Mouse (Mus musculus) neural tube, embryonic 12.5 days (tissue): Measurements from ENCODE around the gene Cdk5rap2. TPM values are rescaled to one million over a fixed set of nuclear protein-coding genes. Genes with fewer than 3 reads are reported as not detected.

Experiments
- ATAC-seq: fragments of 200-750 bp; cut with Nextera tagmentation; 2 replicates; pipeline ENCODE4 v1.8.0; 2017; ENCODE audit warnings: low read depth, mild to moderate bottlenecking, moderate TSS enrichment, moderate library complexity; ENCODE audit not compliant: low FRiP score
- H3K27ac ChIP-seq: fragments of 300-500 bp; sonication (generic); 2 replicates; pipeline ENCODE4 v1.5.1; 2016
- H3K27me3 ChIP-seq: fragments of 300-500 bp; sonication (generic); replicated peaks from 2 replicates; pipeline ENCODE4 v1.6.1; 2016; ENCODE audit warnings: mild to moderate bottlenecking
- H3K36me3 ChIP-seq: fragments of 300-500 bp; sonication (generic); 2 replicates; pipeline ENCODE4 v1.6.1; 2016; ENCODE audit warnings: mild to moderate bottlenecking
- H3K4me1 ChIP-seq: fragments of 300-500 bp; sonication (generic); 2 replicates; pipeline ENCODE4 v1.6.1; 2016
- H3K4me2 ChIP-seq: fragments of 300-500 bp; sonication (generic); replicated peaks from 2 replicates; pipeline ENCODE4 v1.6.1; 2016; ENCODE audit warnings: mild to moderate bottlenecking
- H3K4me3 ChIP-seq: fragments of 300-500 bp; sonication (generic); 2 replicates; pipeline ENCODE4 v1.5.1; 2016
- H3K9ac ChIP-seq: fragments of 300-500 bp; sonication (generic); 2 replicates; pipeline ENCODE4 v1.6.1; 2016; ENCODE audit warnings: mild to moderate bottlenecking
- H3K9me3 ChIP-seq: fragments of 300-500 bp; sonication (generic); 2 replicates; pipeline ENCODE4 v1.6.1; 2016; ENCODE audit warnings: mild to moderate bottlenecking
- WGBS: fragments of 180-500 bp; shearing (Covaris S2); methylation state at CpG from one replicate; pipeline ENCODE4 v1.1.7; 2016; 5-methylcytosine and 5-hydroxymethylcytosine counted together
- polyA plus RNA-seq: library from polyadenylated mRNA; unstranded; fragments of >200 nt; fragmentation: Nextera tagmentation; extraction: Ambion mirVana; gene quantifications from 2 replicates; pipeline ENCODE4 v1.2.1, GENCODE M21; 2016

Gene Cdk5rap2
- polyA plus RNA-seq, 1 experiment from 2014 or later: 19.9 TPM

DNA sequence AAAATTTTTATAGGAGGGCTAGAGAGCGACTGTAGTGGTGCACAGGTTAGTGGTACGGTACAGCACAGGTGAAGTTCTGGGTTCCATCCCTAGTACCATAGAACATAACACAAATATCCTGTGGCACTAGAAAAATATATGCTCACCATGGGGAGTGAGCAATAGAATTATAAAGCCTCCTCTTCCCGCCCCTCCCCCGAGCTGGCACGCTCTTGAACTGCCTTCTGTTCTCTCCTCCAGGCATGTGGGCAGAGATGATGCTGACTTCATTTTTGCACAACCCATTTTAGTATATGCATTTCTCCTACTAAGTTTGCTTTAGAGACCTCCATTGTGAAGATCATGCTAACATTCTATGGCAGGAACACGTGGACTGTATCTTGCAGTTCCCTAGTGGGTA is 152.0 kb downstream of the Cdk5rap2 start:
- Histone ChIP-seq H3K27ac (no peak overlapping the region), H3K4me3 (no peak overlapping the region), H3K27me3 (no peaks in the 10 kb centered on the region), H3K9me3 (no peaks in the 10 kb centered on the region), H3K9ac (no peak overlapping the region), H3K36me3 (peaks cover 28% of the 10 kb centered on the region), H3K4me2 (no peak overlapping the region), H3K4me1 (peaks cover 4% of the 10 kb centered on the region; the same call in 1 of the 2 replicates)
- ATAC-seq: no peak
- 85% methylated on average over 6 of the region's 6 CpGs for WGBS

DNA sequence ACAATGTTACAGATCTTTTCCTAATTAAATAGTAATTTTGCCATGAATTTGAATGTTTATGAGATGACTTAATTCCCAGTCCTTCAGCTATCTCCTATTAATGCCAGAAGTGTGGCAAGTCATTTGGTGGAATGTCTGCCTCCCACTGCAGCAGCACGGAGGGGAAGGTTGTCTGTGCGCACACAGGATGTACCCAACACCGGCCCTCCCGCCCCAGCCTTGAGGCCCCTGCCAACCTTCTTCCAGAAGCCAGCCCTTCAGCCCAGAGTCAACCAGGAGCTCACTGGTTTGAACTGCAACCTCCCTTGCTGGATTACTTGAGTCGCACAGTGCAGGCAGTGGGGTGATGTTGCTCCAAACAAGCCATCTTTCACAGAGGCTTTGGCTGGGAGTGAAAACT is 158.5 kb downstream of the Cdk5rap2 start:
- Histone ChIP-seq H3K4me2 (no peak overlapping the region), H3K36me3 (peaks cover 21% of the 10 kb centered on the region), H3K4me3 (no peak overlapping the region), H3K27ac (no peak overlapping the region), H3K4me1 (no peaks in the 10 kb centered on the region), H3K9ac (no peak overlapping the region), H3K9me3 (no peaks in the 10 kb centered on the region), H3K27me3 (no peaks in the 10 kb centered on the region)
- peak; percentile 29; the same call in 1 of the 2 replicates for ATAC-seq
- 92% methylated on average over 5 of the region's 5 CpGs for WGBS

- H3K36me3 ChIP-seq: peaks cover 45% of the 10 kb centered on the region
These were observed 164.5 kb downstream of the Cdk5rap2 start for GRCm38 (mm10) chr4:70245706-70246105.

GRCm38 (mm10) chr4:70243561-70244120 is 166.6 kb downstream of the Cdk5rap2 start:
- H3K27me3 ChIP-seq: no peaks in the 10 kb centered on the region

More at GRCm38 (mm10) chr4:70245706-70246105, 164.5 kb downstream of the Cdk5rap2 start:
- no peak overlapping the region for H3K4me2 ChIP-seq
- 72% methylated on average over 6 of the region's 6 CpGs for WGBS
- H3K4me1 ChIP-seq: no peaks in the 10 kb centered on the region
- no peaks in the 10 kb centered on the region for H3K9me3 ChIP-seq
- H3K27ac ChIP-seq: no peak overlapping the region
- no peaks in the 10 kb centered on the region for H3K27me3 ChIP-seq
- no peak overlapping the region for H3K9ac ChIP-seq
- no peak overlapping the region for H3K4me3 ChIP-seq
- no peak for ATAC-seq

GRCm38 (mm10) chr4:70239731-70240130 is 170.5 kb downstream of the Cdk5rap2 start:
- Histone ChIP-seq H3K4me3 (no peak overlapping the region), H3K27ac (no peak overlapping the region), H3K4me1 (no peaks in the 10 kb centered on the region), H3K4me2 (no peak overlapping the region), H3K9ac (no peak overlapping the region), H3K27me3 (no peaks in the 10 kb centered on the region), H3K9me3 (no peaks in the 10 kb centered on the region), H3K36me3 (peaks cover 63% of the 10 kb centered on the region)
- ATAC-seq: no peak
- 97% methylated on average over 7 of the region's 7 CpGs for WGBS

More at GRCm38 (mm10) chr4:70243561-70244120, 166.6 kb downstream of the Cdk5rap2 start:
- WGBS: 73% methylated on average over 3 of the region's 3 CpGs
- no peak overlapping the region for H3K4me2 ChIP-seq
- H3K36me3 ChIP-seq: peaks cover 50% of the 10 kb centered on the region
- no peak overlapping the region for H3K9ac ChIP-seq
- no peaks in the 10 kb centered on the region for H3K4me1 ChIP-seq
- no peak overlapping the region for H3K4me3 ChIP-seq
- no peak overlapping the region for H3K27ac ChIP-seq
- ATAC-seq: no peak
- no peaks in the 10 kb centered on the region for H3K9me3 ChIP-seq

DNA sequence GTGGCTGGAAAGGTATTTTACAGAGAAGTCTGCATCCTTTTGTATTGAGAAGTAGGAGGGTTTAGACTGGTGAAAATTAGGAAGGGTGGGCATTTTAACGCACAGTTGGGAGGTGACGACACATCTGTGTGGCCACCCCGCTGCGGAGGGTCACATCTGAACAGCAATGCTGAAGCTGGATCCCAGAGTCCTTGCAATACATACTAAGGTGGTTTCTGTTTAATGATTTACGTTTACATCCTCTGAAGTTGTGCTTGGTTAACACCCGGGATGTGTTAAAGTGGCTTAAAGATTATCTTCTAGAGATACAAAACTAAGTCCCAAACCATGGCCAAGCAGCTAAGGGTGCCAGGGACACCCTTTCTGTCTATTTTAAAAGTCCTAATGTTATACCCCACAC is 171.4 kb downstream of the Cdk5rap2 start:
- Histone ChIP-seq H3K9me3 (no peaks in the 10 kb centered on the region), H3K9ac (no peak overlapping the region), H3K36me3 (peaks cover 58% of the 10 kb centered on the region), H3K4me2 (no peak overlapping the region), H3K4me1 (no peaks in the 10 kb centered on the region), H3K27ac (no peak overlapping the region), H3K4me3 (no peak overlapping the region), H3K27me3 (no peaks in the 10 kb centered on the region)
- WGBS: 95% methylated on average over 6 of the region's 6 CpGs
- ATAC-seq: no peak

DNA sequence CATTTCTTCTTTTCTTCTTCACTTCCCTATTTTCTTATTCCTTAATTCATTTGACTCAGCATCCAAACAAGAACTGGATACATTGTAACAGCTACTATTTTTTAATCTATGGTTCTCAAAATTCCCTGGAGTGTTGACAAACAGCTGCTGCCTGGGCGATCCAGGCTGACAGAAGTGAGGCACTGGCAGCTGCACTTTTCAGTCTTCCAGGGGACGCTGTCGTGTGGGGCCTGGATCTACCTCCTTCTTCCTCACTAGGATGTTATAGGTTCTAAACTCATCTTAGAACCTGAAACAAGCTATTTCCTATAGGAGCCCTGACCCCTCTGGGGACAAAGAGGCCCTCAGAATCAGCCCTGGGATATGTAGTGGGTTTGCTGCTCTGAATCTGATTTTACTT is 177.9 kb downstream of the Cdk5rap2 start:
- H3K36me3 ChIP-seq: peaks cover 20% of the 10 kb centered on the region
- no peak overlapping the region for H3K4me3 ChIP-seq
- no peak for ATAC-seq
- no peak overlapping the region for H3K9ac ChIP-seq
- no peaks in the 10 kb centered on the region for H3K9me3 ChIP-seq
- 81% methylated on average over 3 of the region's 3 CpGs for WGBS
- no peak overlapping the region for H3K27ac ChIP-seq
- H3K4me1 ChIP-seq: no peaks in the 10 kb centered on the region
- H3K4me2 ChIP-seq: no peak overlapping the region
- H3K27me3 ChIP-seq: no peaks in the 10 kb centered on the region

DNA sequence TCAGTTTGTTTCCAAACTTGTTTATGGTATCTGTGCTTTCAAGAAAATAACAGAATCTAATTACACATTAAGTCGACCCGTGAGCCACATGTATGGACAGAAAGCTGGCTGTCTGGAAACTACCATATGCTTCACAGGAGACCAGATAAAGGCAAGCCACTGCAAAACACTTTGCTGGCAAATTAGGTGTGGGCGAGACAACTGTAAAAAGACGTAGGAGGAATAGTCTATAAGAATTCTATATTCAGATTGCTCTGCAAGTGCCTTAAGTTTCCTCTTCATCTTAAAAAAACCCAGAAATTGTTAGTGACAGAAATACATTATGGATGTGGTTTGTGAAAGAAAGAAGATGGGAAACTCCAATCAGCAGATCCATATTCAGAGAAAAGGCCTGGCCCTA is 180.4 kb downstream of the Cdk5rap2 start:
- WGBS: 95% methylated on average over 4 of the region's 4 CpGs
- Histone ChIP-seq H3K4me2 (no peak overlapping the region), H3K27me3 (no peaks in the 10 kb centered on the region), H3K9ac (no peak overlapping the region), H3K4me3 (no peak overlapping the region), H3K27ac (no peak overlapping the region), H3K4me1 (no peaks in the 10 kb centered on the region), H3K36me3 (peaks cover 29% of the 10 kb centered on the region), H3K9me3 (no peaks in the 10 kb centered on the region)
- no peak for ATAC-seq

- Histone ChIP-seq H3K4me2 (no peak overlapping the region), H3K27ac (no peak overlapping the region), H3K36me3 (peaks cover 41% of the 10 kb centered on the region), H3K4me3 (no peak overlapping the region), H3K27me3 (no peaks in the 10 kb centered on the region), H3K9me3 (no peaks in the 10 kb centered on the region), H3K9ac (no peak overlapping the region), H3K4me1 (no peaks in the 10 kb centered on the region)
- 70% methylated on average over 2 of the region's 2 CpGs for WGBS
- no peak for ATAC-seq
These were observed 181.9 kb downstream of the Cdk5rap2 start for GRCm38 (mm10) chr4:70228350-70228749.

DNA sequence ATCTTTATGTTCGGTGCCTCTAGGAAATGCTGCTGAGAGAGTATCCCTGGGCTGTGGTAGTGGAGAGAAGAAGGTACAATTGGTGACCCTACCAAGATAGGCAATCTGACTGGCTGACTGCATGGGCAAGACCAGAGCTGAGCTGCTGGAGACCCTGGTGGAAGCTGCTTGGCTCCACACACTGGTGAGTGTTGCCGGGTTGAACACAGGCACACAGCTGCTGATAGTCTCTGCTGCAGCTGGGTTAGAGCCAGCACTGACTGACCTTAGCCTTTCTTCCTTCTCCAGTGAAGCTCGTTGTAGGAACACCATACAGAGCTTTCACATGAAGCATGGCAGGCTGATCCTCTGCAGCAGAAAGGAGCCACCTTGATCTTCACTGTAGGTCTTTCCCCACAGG is 182.6 kb downstream of the Cdk5rap2 start:
- Histone ChIP-seq H3K4me3 (no peak overlapping the region), H3K9ac (no peak overlapping the region), H3K9me3 (no peaks in the 10 kb centered on the region), H3K27me3 (no peaks in the 10 kb centered on the region), H3K4me2 (no peak overlapping the region), H3K27ac (no peak overlapping the region), H3K36me3 (peaks cover 48% of the 10 kb centered on the region), H3K4me1 (no peaks in the 10 kb centered on the region)
- ATAC-seq: no peak
- WGBS: 88% methylated on average over 3 of the region's 3 CpGs

- no peaks in the 10 kb centered on the region for H3K9me3 ChIP-seq
- H3K4me1 ChIP-seq: no peaks in the 10 kb centered on the region
- peaks cover 62% of the 10 kb centered on the region for H3K36me3 ChIP-seq
- no peaks in the 10 kb centered on the region for H3K27me3 ChIP-seq
- 91% methylated on average over 2 of the region's 2 CpGs for WGBS
- H3K27ac ChIP-seq: no peak overlapping the region
- H3K4me3 ChIP-seq: no peak overlapping the region
- H3K9ac ChIP-seq: no peak overlapping the region
- H3K4me2 ChIP-seq: no peak overlapping the region
- ATAC-seq: no peak
These were observed 185.7 kb downstream of the Cdk5rap2 start for GRCm38 (mm10) chr4:70224503-70224902.

DNA sequence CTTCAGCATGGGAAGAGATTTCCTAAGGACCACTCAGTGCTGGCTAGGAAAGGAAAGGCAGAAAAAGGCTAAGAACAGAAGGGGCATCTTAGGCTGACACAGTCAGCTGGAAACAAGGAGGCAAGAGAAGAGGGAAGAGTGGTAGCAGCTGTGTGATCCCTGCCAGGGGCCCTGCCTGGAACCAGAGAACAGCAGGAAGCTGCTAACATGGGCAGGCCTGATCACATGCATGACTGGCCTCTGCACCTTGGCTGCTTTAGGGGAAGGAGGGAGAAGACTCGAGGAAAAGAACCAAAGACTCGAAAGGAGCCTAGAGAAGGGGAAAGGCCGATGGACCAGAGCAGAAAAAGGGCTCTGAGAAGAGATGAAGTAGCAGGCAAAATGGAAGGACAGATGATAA is 188.4 kb downstream of the Cdk5rap2 start:
- WGBS: 74% methylated on average over 3 of the region's 3 CpGs
- H3K36me3 ChIP-seq: peaks cover 57% of the 10 kb centered on the region; the same call in 1 of the 2 replicates
- H3K27me3 ChIP-seq: no peaks in the 10 kb centered on the region
- H3K4me3 ChIP-seq: no peak overlapping the region
- no peak overlapping the region for H3K27ac ChIP-seq
- no peaks in the 10 kb centered on the region for H3K4me1 ChIP-seq
- no peak for ATAC-seq
- H3K4me2 ChIP-seq: no peak overlapping the region
- no peak overlapping the region for H3K9ac ChIP-seq
- H3K9me3 ChIP-seq: no peaks in the 10 kb centered on the region

GRCm38 (mm10) chr4:70221370-70221769 is 188.9 kb downstream of the Cdk5rap2 start:
- 94% methylated on average over 1 of the region's 1 CpGs for WGBS
- no peaks in the 10 kb centered on the region for H3K9me3 ChIP-seq
- H3K36me3 ChIP-seq: peaks cover 54% of the 10 kb centered on the region; the same call in 1 of the 2 replicates
- no peak overlapping the region for H3K9ac ChIP-seq
- H3K4me3 ChIP-seq: no peak overlapping the region
- H3K4me2 ChIP-seq: no peak overlapping the region
- no peaks in the 10 kb centered on the region for H3K27me3 ChIP-seq
- ATAC-seq: no peak
- no peak overlapping the region for H3K27ac ChIP-seq
- H3K4me1 ChIP-seq: no peaks in the 10 kb centered on the region
